Mouse (Mus musculus) c-Kit-positive CD71-positive TER-119-negative erythroid progenitor cells, embryonic 14.5 days (primary cell): ENCODE data around the gene Mtr.

ENCODE experiments used
- DNase-seq: peaks from one replicate; pipeline ENCODE4 v3.0.0-alpha.2; 2013; ENCODE audit warnings: low read depth

Gene Mtr

GRCm38 (mm10) chr13:12257391-12258380 is at the start of gene Mtr:
Mtr (minus strand) TSS chr13:12258113.
- DNase-seq = peak; percentile 91

- no peak for DNase-seq
These were observed 49.4 kb upstream of the Mtr start for GRCm38 (mm10) chr13:12307286-12307685.

DNA sequence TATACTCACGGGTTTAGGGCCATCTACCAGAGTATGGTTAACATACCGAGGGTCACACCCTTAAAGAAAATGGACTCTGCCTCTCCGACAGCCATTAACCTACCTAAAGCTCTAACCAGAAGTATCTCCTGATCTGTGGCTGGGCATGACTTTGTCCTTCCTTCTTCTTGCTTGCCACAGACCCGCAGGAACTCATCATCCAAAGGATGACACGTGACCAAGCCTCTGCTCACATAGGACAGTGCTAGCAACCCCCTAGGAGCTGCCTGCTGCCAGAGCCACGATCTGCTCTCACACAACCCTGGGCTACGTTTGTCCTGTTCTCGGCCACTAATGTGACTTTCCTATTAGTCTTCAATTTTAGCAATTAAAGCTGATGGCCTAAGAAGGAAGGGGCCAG is 47.6 kb upstream of the Mtr start:
- DNase-seq = no peak

DNA sequence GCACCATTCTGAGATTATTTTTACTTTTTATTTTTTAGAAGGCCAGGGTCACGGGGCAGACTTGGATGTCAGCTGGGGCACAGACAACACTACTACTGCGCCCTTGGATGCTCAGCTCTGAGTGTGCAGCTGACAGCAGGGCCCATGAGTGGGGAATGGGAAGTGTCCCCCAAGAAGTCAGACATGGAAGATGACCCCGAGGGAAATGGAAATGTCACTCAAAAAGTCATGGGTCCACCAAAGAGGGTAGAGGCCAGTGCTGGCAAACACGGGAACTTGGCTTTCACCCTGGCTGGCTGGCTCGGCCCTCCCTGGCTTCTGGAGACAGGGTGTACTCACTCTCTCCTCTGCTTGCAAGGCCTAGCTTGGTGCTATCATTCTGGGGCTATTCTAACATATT is 47.1 kb upstream of the Mtr start:
- no peak for DNase-seq

- no peak for DNase-seq
These were observed 39.9 kb upstream of the Mtr start for GRCm38 (mm10) chr13:12297777-12298176.

- no peak for DNase-seq
These were observed 38.8 kb upstream of the Mtr start for GRCm38 (mm10) chr13:12296701-12297100.

GRCm38 (mm10) chr13:12293810-12294209 is 35.9 kb upstream of the Mtr start:
- no peak for DNase-seq

DNA sequence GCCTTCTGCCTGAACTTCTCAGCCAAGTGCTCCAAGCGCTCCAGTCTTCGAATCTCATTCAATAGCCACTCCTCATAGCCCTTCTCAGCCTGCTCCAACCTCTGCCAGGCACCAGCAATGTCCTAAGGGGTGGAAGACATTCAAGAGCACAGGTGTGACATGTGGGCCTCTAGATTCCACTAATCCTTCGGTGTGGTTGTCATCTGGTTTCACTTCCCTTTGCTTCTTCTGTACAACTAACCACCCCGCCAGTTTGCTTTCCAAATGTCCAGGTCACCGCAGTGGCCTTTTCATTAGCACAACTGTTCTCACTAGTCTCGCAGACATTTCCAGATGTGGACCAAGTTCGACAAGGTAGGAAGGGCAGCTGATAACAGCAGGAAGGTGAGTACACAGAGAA is 32.8 kb upstream of the Mtr start:
- DNase-seq = no peak

DNA sequence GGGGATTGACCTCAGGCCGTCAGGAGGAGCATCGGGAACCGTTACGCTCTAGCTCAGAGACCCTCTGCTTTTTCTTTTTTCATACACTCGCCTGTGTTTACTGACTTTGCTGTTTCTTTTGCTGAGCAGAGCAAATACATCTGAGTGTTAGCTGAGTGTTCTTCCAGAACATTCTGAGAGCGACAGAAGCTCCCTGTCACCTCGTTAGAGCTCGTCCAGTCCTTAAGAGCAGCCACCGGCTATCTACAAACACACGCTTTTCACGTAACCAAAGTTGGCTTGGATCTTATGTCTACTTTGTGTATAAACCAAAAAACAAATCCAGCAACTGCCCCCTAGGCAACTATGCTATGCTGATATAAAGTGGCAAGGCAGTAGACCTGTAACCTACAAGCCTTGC is 26.6 kb upstream of the Mtr start:
- no peak for DNase-seq

DNA sequence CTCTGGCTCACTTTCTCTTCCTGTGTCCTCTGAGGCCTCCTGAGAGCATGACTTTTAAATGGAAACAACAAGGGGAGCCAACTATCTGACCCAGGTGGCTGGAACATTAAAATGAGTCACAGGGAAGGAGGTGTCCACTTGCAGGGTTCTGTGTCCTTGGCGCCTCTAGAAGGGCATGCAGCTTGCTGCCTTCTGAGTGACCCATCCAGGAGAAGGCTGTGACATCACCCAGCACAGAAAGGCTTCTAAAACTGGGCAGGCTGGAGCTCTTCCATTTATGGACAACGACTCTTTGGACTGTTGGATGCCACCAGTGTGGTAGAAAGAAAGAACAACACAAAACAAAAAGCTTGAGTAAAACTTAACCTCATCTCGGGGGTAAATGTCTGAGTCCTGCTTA is 25.9 kb upstream of the Mtr start:
- DNase-seq = no peak

- DNase-seq = no peak
These were observed 16.8 kb upstream of the Mtr start for GRCm38 (mm10) chr13:12274721-12275120.

DNA sequence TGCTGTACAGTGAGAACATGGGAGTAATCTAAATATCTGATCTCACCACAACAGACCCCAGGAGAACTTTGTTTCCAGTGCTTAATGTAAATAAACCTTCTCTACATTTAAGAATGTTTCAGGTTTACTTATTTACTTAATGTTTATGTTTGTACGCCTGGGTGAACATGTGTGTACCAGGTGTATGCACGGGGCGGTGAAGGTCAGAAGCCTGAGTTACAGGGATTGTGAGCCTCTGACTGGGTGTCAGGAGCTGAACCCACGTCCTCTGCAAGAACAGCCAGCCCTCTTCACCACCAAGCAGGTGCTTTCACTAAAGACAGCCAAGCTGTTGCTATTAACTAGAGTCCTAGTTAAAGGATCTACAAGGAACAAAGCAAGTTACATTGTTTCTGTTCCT is 16.3 kb upstream of the Mtr start:
- no peak for DNase-seq

DNA sequence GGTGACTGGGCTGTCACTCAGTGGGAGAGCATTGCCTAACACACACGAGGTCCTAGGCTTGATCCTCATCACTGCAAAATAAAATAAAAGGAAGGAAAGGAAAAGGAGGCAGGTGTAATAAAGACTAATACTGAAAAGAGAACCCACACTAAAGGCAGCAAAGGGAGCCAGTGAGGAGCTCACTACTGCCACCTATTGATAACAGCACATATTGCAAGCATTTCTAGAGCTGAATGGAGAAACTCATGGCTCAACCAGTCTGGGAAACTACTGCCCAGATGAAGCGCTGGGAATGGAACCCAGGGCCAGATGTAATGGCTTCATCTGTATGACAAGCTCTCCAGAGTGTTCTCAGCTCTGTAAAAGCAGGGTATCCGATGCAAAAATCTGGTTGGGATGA is 15.0 kb upstream of the Mtr start:
- DNase-seq = peak; percentile 46

GRCm38 (mm10) chr13:12267971-12268370 is 10.1 kb upstream of the Mtr start:
- no peak for DNase-seq

- DNase-seq = no peak
These were observed 9.2 kb upstream of the Mtr start for GRCm38 (mm10) chr13:12267097-12267496.

DNA sequence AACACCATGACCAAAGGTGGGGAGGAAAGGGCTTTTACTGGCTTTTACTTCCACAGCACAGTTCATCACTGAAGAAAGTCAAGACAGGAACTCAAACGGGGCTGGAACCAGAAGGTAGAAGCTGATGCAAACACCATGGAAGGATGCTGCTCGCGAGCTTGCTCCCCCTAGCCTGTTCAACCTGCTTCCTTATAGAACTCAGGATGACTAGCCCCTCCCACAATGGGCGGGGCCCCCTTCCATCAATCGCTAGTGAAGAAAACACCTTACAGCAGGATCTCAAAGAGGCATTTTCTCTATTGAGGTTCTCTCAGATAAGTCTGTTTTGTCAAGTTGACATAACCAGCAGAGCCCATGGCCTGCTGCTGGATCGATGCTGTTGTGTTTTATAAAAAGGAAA is 6.1 kb upstream of the Mtr start:
- no peak for DNase-seq

DNA sequence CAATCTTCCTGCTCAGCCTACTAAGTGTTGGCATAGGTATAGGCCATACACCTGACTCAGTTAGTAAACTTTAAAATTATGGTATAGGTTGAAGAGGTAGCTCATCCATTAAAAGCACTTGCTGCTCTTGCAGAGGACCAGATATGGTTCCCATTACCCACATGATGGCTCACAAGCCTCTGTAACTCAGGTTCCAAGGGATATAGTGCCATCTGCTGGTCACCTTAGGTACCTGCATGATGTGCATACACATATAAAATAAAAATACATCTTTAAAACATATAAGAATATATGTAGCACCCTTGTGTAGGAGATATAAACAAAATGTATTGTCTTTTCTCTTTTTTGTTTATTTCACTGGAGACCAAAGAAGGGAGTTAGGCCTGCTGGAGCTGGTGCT is 3.6 kb upstream of the Mtr start:
- DNase-seq = no peak

- no peak for DNase-seq
These were observed 982 bp downstream of the Mtr start for GRCm38 (mm10) chr13:12256871-12257390.

DNA sequence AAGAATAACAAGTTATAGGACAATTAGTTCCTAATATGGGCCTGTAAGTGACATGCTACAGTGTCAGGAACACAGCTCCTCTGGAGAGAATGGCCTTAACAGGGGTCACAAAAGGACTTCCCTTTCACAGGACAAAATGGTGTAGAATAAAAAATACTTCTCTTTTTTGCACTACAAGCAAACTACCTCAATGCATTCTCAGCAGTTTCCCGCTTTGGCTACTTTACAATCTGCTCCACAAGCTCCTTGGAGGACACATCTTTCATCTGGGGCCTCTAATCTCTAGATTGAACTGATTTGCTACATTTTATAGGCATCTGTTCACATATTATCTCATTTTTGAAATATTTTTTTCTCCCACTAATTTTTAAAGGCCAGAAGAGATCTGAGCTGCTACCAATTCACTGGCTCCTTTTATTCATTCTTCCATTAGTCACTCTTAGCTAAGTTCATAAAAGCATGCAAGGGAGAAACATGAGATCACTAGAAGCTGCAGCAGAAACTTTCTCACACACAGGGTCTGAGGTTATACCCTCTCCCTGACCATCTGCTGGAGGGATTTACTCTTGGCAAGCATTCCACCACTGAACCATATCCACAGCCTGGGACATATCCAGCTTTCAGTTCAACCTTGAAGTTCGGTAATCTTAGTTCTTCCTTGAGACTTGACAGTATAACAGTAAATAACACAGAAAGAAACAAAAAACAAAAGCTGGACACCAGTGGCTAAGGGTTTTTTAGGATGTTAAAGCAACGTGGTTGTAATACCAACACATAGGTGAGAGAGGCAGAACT is 1.8 kb downstream of the Mtr start:
- no peak for DNase-seq

DNA sequence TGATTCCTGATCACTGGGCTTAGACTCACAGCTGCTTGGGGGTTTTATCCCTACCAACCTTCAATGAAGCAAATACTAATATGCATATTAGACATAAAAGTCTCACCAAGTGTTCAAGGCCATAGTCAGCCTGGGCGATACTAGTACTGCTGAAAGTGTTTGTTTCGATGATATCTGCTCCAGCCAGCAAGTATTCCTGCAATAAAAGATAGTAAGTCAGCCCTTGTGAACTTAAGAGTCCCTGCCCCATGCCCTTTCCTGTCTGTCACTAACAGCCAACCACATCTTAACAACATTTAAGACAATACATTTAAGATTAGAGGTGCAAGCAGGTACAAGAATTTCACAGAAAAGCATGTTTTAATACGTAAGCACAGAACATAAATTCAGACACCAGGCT is 7.4 kb downstream of the Mtr start:
- peak; percentile 27 for DNase-seq

- no peak for DNase-seq
These were observed 8.6 kb downstream of the Mtr start for GRCm38 (mm10) chr13:12249195-12249898.

DNA sequence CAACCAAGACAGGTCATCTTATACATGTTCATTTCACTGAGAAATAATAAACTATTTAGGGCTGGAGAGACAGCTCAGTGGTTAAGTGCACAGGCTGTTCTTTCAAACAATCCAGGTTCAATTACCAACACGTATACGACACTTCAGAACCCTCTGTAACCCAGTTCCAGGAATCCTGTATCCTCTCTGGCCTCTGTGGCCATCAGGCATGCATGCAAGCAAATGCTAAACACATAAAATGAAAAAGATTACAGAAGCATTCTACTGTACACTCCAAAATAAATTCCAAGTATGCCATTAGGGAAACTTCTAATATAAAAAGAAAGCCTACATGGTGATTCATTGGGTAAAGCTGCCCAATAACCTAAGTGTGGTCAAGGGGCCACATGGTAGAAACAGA is 12.0 kb downstream of the Mtr start:
- DNase-seq = no peak
